Mouse (Mus musculus): ENCODE measurements at regions not wholly inside any gene's neighbourhood (a gene's known extent, or its start where the extent isn't known, plus 50 kb on each side); places are given as distances from the start of the nearest gene placed in this dataset.

GRCm38 (mm10) chr11:90844266-90844924, 156.2 kb upstream of the Tom1l1 start:
- Histone ChIP-seq H3K9ac (ENCODE audit: insufficient read depth, low read depth) (no peak overlapping the region), H3K4me3 (replicated peaks in 1 of 3; ENCODE audit: low read depth in 2 of 3, low read length in 2 of 3, poor library complexity in 1 of 3) (no peak overlapping the region), H3K27ac (ENCODE audit: insufficient read depth, low read depth) (no peak overlapping the region), H3K27me3 (replicated peaks) (no peaks in the 10 kb centered on the region), H3K9me3 (replicated peaks; ENCODE audit: low read length) (peaks cover 51% of the 10 kb centered on the region), H3K36me3 (replicated peaks in 1 of 2; ENCODE audit: control insufficient read depth in 1 of 2, insufficient read depth in 1 of 2, low read length in 1 of 2) (no peaks in the 10 kb centered on the region), H3K4me1 (ENCODE audit: control insufficient read depth in 1 of 2, insufficient read depth in 2 of 2) (no peaks in the 10 kb centered on the region), H3K4me2 (ENCODE audit: insufficient read depth, low read depth, poor library complexity, severe bottlenecking) (no peak overlapping the region), H3K79me2 (replicated peaks; ENCODE audit: control insufficient read depth, extremely low read depth, insufficient read depth, poor library complexity, severe bottlenecking) (no peaks in the 10 kb centered on the region)
- TF ChIP-seq POLR2AphosphoS2 (IDR thresholded peaks at IDR 0.05; ENCODE audit: low read depth, low read length) = no peak
- TF ChIP-seq MXI1 (IDR thresholded peaks at IDR 0.05; ENCODE audit: low read depth, low read length) = no peak
- TF ChIP-seq HCFC1 (IDR thresholded peaks at IDR 0.05; ENCODE audit: low read depth, low read length) = no peak
- no peak for TF ChIP-seq ZKSCAN1 (IDR thresholded peaks at IDR 0.05; ENCODE audit: borderline replicate concordance, low read depth, low read length)
- no peak for TF ChIP-seq ELF1 (IDR thresholded peaks at IDR 0.05; ENCODE audit: low read depth, low read length)
- TF ChIP-seq SMC3 (IDR thresholded peaks at IDR 0.05; ENCODE audit: low read depth, low read length) = no peak
- TF ChIP-seq IRF4 (IDR thresholded peaks at IDR 0.05; ENCODE audit: low read depth, low read length) = no peak
- no peak for TF ChIP-seq UBTF (IDR thresholded peaks at IDR 0.05; ENCODE audit: low read depth, low read length)
- TF ChIP-seq EP300 (IDR thresholded peaks at IDR 0.05; ENCODE audit: low read length) = no peak
- no peak for TF ChIP-seq TBP (conservative IDR thresholded peaks at IDR 0.05; ENCODE audit: low read depth, low read length)
- no peak for TF ChIP-seq BHLHE40 (IDR thresholded peaks at IDR 0.05; ENCODE audit: low read depth, low read length)
- TF ChIP-seq RCOR1 (conservative IDR thresholded peaks at IDR 0.05; ENCODE audit: low read depth, low read length) = no peak
- no peak for TF ChIP-seq GABPA (IDR thresholded peaks at IDR 0.05; ENCODE audit: insufficient replicate concordance, low read depth, low read length)
- TF ChIP-seq USF1 (IDR thresholded peaks at IDR 0.05; ENCODE audit: low read depth, low read length) = no peak
- TF ChIP-seq RAD21 (IDR thresholded peaks at IDR 0.05; ENCODE audit: low read depth, low read length) = no peak
- TF ChIP-seq CHD2 (IDR thresholded peaks at IDR 0.05; ENCODE audit: low read length) = no peak
- no peak for TF ChIP-seq KAT2A (IDR thresholded peaks at IDR 0.05; ENCODE audit: insufficient replicate concordance, low read length)
- no peak for DNase-seq (ENCODE audit: extremely low read depth)
- in situ Hi-C loops (cut with MboI; ENCODE audit: low pct_ligation_motif_present, low pct_unique_long_range_greater_than_20kb, low sequenced_read_pairs) = no loop called here
- dilution Hi-C loops (cut with MboI; ENCODE audit: extremely low pct_ligation_motif_present, extremely low pct_unique_long_range_greater_than_20kb, low sequenced_read_pairs) = no loop called here

- Histone ChIP-seq H3K4me1 (ENCODE audit: control insufficient read depth in 1 of 2, insufficient read depth in 2 of 2) (no peaks in the 10 kb centered on the region), H3K9me3 (replicated peaks; ENCODE audit: low read length) (peaks cover 52% of the 10 kb centered on the region), H3K4me2 (ENCODE audit: insufficient read depth, low read depth, poor library complexity, severe bottlenecking) (no peak overlapping the region), H3K4me3 (replicated peaks in 1 of 3; ENCODE audit: low read depth in 2 of 3, low read length in 2 of 3, poor library complexity in 1 of 3) (no peak overlapping the region), H3K36me3 (replicated peaks in 1 of 2; ENCODE audit: control insufficient read depth in 1 of 2, insufficient read depth in 1 of 2, low read length in 1 of 2) (no peaks in the 10 kb centered on the region), H3K27me3 (replicated peaks) (no peaks in the 10 kb centered on the region), H3K27ac (ENCODE audit: insufficient read depth, low read depth) (no peak overlapping the region), H3K79me2 (replicated peaks; ENCODE audit: control insufficient read depth, extremely low read depth, insufficient read depth, poor library complexity, severe bottlenecking) (no peaks in the 10 kb centered on the region), H3K9ac (ENCODE audit: insufficient read depth, low read depth) (no peak overlapping the region)
- TF ChIP-seq CHD2 (IDR thresholded peaks at IDR 0.05; ENCODE audit: low read length) (no peak), SMC3 (IDR thresholded peaks at IDR 0.05; ENCODE audit: low read depth, low read length) (no peak), RAD21 (IDR thresholded peaks at IDR 0.05; ENCODE audit: low read depth, low read length) (no peak)
- dilution Hi-C loops (cut with MboI; ENCODE audit: extremely low pct_ligation_motif_present, extremely low pct_unique_long_range_greater_than_20kb, low sequenced_read_pairs) = no loop called here
- in situ Hi-C loops (cut with MboI; ENCODE audit: low pct_ligation_motif_present, low pct_unique_long_range_greater_than_20kb, low sequenced_read_pairs) = no loop called here
- DNase-seq (ENCODE audit: extremely low read depth) = no peak
Measured at GRCm38 (mm10) chr11:90838161-90838560, 150.0 kb upstream of the Tom1l1 start.

All from CH12.LX (cell line).